ENCODE assay signal across 8 mouse cellular contexts in genomic region chr3:56067849-56068248, GRCm38 (mm10).
DNase-seq lines count a peak whose midpoint lies in the region; ATAC-seq and TF ChIP-seq lines count a peak whose summit lies in the region.
"Had no signal": no experiment of that assay in that cellular context is flagged by ENCODE, and none has a peak within 500 bp of the region (broad histone marks: within the 10 kb centered on the region; RNA-seq: fewer than 3 reads in every experiment).

No protein-coding gene starts in this region.

- no peaks in the 10 kb centered on the region for H3K27me3 ChIP-seq in hindbrain, embryonic 14.5 days (ENCODE audit: control insufficient read depth, insufficient read depth, low read length)
- H3K27me3 ChIP-seq in hindbrain, embryonic 12.5 days, result no peaks in the 10 kb centered on the region
- H3K27me3 ChIP-seq in liver, postnatal 0 days (ENCODE audit: insufficient read depth, low read length), result no peaks in the 10 kb centered on the region
- H3K27me3 ChIP-seq: limb, embryonic 13.5 days had no signal

- H3K4me1 ChIP-seq in hindbrain, embryonic 14.5 days (replicated peaks; ENCODE audit: control insufficient read depth, insufficient read depth, low read length), result no peaks in the 10 kb centered on the region
- no peaks in the 10 kb centered on the region for H3K4me1 ChIP-seq in hindbrain, embryonic 12.5 days
- H3K4me1 ChIP-seq in liver, postnatal 0 days (ENCODE audit: insufficient read depth), result no peaks in the 10 kb centered on the region

- no peak overlapping the region for H3K4me3 ChIP-seq in hindbrain, embryonic 14.5 days (replicated peaks; ENCODE audit: low read length)
- H3K4me3 ChIP-seq in hindbrain, embryonic 12.5 days, result no peak overlapping the region
- H3K4me3 ChIP-seq in liver, postnatal 0 days (ENCODE audit: low read depth, low read length), result no peak overlapping the region
- H3K4me3 ChIP-seq: limb, embryonic 13.5 days had no signal

- no peaks in the 10 kb centered on the region for H3K9me3 ChIP-seq in hindbrain, embryonic 14.5 days (ENCODE audit: control insufficient read depth, low read length)
- H3K9me3 ChIP-seq in hindbrain, embryonic 12.5 days (replicated peaks), result no peaks in the 10 kb centered on the region
- no peaks in the 10 kb centered on the region for H3K9me3 ChIP-seq in liver, postnatal 0 days (ENCODE audit: low read length)
- H3K9me3 ChIP-seq: limb, embryonic 13.5 days had no signal

- peak; percentile 50 for DNase-seq in hindbrain, embryonic 14.5 days (ENCODE audit: low spot score)
- peak; percentile 8 to 35 for DNase-seq in adrenal gland, postnatal 36 days
- peak; percentile 56 for DNase-seq in cerebellum, adult 8-10 months
- DNase-seq in lung, postnatal 25 days (ENCODE audit: low spot score), result peak; percentile 50
- no peak for DNase-seq in thymus, postnatal 4 days
- no peak for DNase-seq in liver, postnatal 0 days

- 74% methylated on average over 6 of the region's 6 CpGs for WGBS in hindbrain, embryonic 14.5 days
- WGBS in hindbrain, embryonic 12.5 days, result 88% methylated on average over 6 of the region's 6 CpGs
- 76% methylated on average over 6 of the region's 6 CpGs for WGBS in liver, postnatal 0 days (ENCODE audit: insufficient replicate concordance)

- no peak for ATAC-seq in hindbrain, embryonic 14.5 days (ENCODE audit: low FRiP score)
- no peak for ATAC-seq in hindbrain, embryonic 12.5 days (ENCODE audit: low FRiP score)
- ATAC-seq in liver, postnatal 0 days, result no peak

- TF ChIP-seq EP300 in liver, postnatal 0 days (IDR thresholded peaks at IDR 0.05; ENCODE audit: low read depth), result no peak

- no peak overlapping the region for H3K9ac ChIP-seq in hindbrain, embryonic 14.5 days
- no peak overlapping the region for H3K9ac ChIP-seq in hindbrain, embryonic 12.5 days
- no peak overlapping the region for H3K9ac ChIP-seq in liver, postnatal 0 days (replicated peaks)
- H3K9ac ChIP-seq: limb, embryonic 13.5 days had no signal

- H3K27ac ChIP-seq in hindbrain, embryonic 14.5 days, result no peak overlapping the region
- H3K27ac ChIP-seq in hindbrain, embryonic 12.5 days, result no peak overlapping the region
- H3K27ac ChIP-seq in liver, postnatal 0 days (ENCODE audit: low read depth), result no peak overlapping the region
- H3K27ac ChIP-seq: limb, embryonic 13.5 days had no signal

- H3K4me2 ChIP-seq in hindbrain, embryonic 14.5 days (replicated peaks), result no peak overlapping the region
- no peak overlapping the region for H3K4me2 ChIP-seq in hindbrain, embryonic 12.5 days (replicated peaks)
- H3K4me2 ChIP-seq in liver, postnatal 0 days (ENCODE audit: low read depth, low read length), result no peak overlapping the region
- H3K4me2 ChIP-seq: limb, embryonic 13.5 days had no signal

- peaks cover 16% of the 10 kb centered on the region for H3K36me3 ChIP-seq in hindbrain, embryonic 14.5 days (replicated peaks; ENCODE audit: control insufficient read depth, insufficient read depth)
- peaks cover 12% of the 10 kb centered on the region; the same call in 1 of the 2 replicates for H3K36me3 ChIP-seq in hindbrain, embryonic 12.5 days
- H3K36me3 ChIP-seq in liver, postnatal 0 days (replicated peaks; ENCODE audit: insufficient read depth, low read length), result no peaks in the 10 kb centered on the region

- no peak for TF ChIP-seq CTCF in liver, postnatal 0 days (IDR thresholded peaks at IDR 0.05; ENCODE audit: low read depth)

Comparison
In these comparisons a context has a peak if more than half of its experiments do, and no peak if none do; other contexts are left out.
1. DNase-seq: peak in hindbrain, embryonic 14.5 days (single experiment), adrenal gland, postnatal 36 days (2 of 2), cerebellum, adult 8-10 months (single experiment) and lung, postnatal 25 days (single experiment); none in thymus, postnatal 4 days (single experiment) and liver, postnatal 0 days (single experiment).